Comparison of ENCODE assay signal across 11 mouse cellular contexts in the genomic region with DNA sequence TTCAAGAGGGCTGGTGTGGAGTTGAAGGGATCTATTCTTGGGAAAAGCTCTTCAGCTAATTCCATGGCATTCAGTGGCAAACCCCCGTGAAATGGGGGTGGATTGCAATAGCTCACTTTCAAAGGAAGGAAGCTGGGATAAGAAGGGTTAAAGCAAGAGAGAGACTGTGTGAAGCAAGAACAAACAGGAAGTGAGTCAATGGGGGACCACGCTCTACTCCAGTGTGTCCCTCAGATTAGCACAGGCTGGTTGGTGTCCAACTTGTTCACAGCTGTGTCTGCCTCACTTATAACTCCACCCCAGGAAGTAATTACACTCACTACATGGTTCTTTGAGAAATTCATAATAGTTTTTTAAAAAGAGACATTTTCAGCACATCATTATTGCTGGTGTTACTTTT. TPM values are rescaled to one million over a fixed set of nuclear protein-coding genes. Genes with fewer than 3 reads are reported as not detected.
DNase-seq lines count a peak whose midpoint lies in the region; ATAC-seq lines count a peak whose summit lies in the region.
"Had no signal": no experiment of that assay in that cellular context is flagged by ENCODE, and none has a peak within 500 bp of the region (broad histone marks: within the 10 kb centered on the region; RNA-seq: fewer than 3 reads in every experiment).

No protein-coding gene starts in this region.

- H3K4me1 ChIP-seq in heart, embryonic 10.5 days, result no peaks in the 10 kb centered on the region
- H3K4me1 ChIP-seq in midbrain, embryonic 11.5 days (ENCODE audit: control insufficient read depth, insufficient read depth, low read length), result no peaks in the 10 kb centered on the region

- peak; percentile 39 for DNase-seq in gastrocnemius, postnatal 14 days
- DNase-seq in gastrocnemius, postnatal 36 days, result no peak
- peak; percentile 69 for DNase-seq in 3T3-L1 (ENCODE audit: low read depth, low spot score)
- no peak for DNase-seq in heart, embryonic 10.5 days (ENCODE audit: low spot score)
- DNase-seq in cerebellum, adult 9-10 months, result no peak
- DNase-seq in midbrain, embryonic 11.5 days (ENCODE audit: low spot score, missing footprints), result no peak
- DNase-seq in layer of hippocampus, postnatal 36 days, result no peak
- DNase-seq: layer of hippocampus, adult 9-11 months had no signal

- H3K9ac ChIP-seq in midbrain, embryonic 11.5 days (ENCODE audit: low read length), result no peak overlapping the region

- WGBS in heart, embryonic 10.5 days, result 51% methylated on average over 2 of the region's 2 CpGs
- WGBS in midbrain, embryonic 11.5 days, result 34% methylated on average over 2 of the region's 2 CpGs

- intact Hi-C loops in gastrocnemius, postnatal 14 days (cut with DNase I; ENCODE audit: low total_unique reads), result no loop called here
- intact Hi-C loops in gastrocnemius, postnatal 36 days (cut with DNase I), result no loop called here

- peak; percentile 81 for ATAC-seq in megakaryocyte, adult 5-6 weeks (ENCODE audit: poor library complexity, severe bottlenecking)
- no peak for ATAC-seq in midbrain, embryonic 11.5 days (ENCODE audit: low FRiP score)

- 0 out of 2 replicates have a peak, but pooled peaks cover 4% of the 10 kb centered on the region for H3K9me3 ChIP-seq in heart, embryonic 10.5 days
- no peaks in the 10 kb centered on the region for H3K9me3 ChIP-seq in midbrain, embryonic 11.5 days (ENCODE audit: control insufficient read depth, low read length)

- no peaks in the 10 kb centered on the region for H3K27me3 ChIP-seq in heart, embryonic 10.5 days (ENCODE audit: insufficient read depth, poor library complexity, severe bottlenecking)
- H3K27me3 ChIP-seq in midbrain, embryonic 11.5 days (ENCODE audit: control insufficient read depth, insufficient read depth, low read length), result no peaks in the 10 kb centered on the region

- 0 out of 2 replicates have a peak overlapping the region, but pooled peaks have one; percentile 16 for H3K27ac ChIP-seq in heart, embryonic 10.5 days
- no peak overlapping the region for H3K27ac ChIP-seq in midbrain, embryonic 11.5 days (ENCODE audit: low read depth, low read length)

- no peaks in the 10 kb centered on the region for H3K36me3 ChIP-seq in heart, embryonic 10.5 days
- no peaks in the 10 kb centered on the region for H3K36me3 ChIP-seq in midbrain, embryonic 11.5 days (ENCODE audit: control insufficient read depth, insufficient read depth, low read length)

- no peak overlapping the region for H3K4me2 ChIP-seq in midbrain, embryonic 11.5 days

- H3K4me3 ChIP-seq in heart, embryonic 10.5 days, result no peak overlapping the region
- no peak overlapping the region for H3K4me3 ChIP-seq in midbrain, embryonic 11.5 days (ENCODE audit: low read depth, low read length)

RNA-seq across cellular contexts. Expression of a gene that starts 19.8 kb away (rescaled TPM):
- total RNA-seq in gastrocnemius, postnatal 14 days (2021), result under 1 TPM in 1 of 2 experiments, not detected in 1; 0.10 TPM
- not detected for total RNA-seq in gastrocnemius, postnatal 36 days (2021)
- 0.14 and 0.23 TPM in 2 replicates for polyA plus RNA-seq in heart, embryonic 10.5 days (2016; fragmentation: Nextera tagmentation; extraction: Ambion mirVana)
- total RNA-seq in megakaryocyte, adult 5-6 weeks (2015), result not detected in 2 replicates
- not detected in 2 replicates for total RNA-seq in megakaryocyte, adult 5-6 weeks (2017)
- polyA plus RNA-seq in midbrain, embryonic 11.5 days (2014; fragmentation: Nextera tagmentation; extraction: Ambion mirVana), result 1.2 and 1.3 TPM in 2 replicates
- 10 to 100 TPM; 53.4 to 66.8 TPM for total RNA-seq in layer of hippocampus, postnatal 36 days (2021)
- total RNA-seq: gastrocnemius, adult 18-20 months; megakaryocyte-erythroid progenitor cell, adult 5-6 weeks had no signal

Comparison
In these comparisons a context has a peak if more than half of its experiments do, and no peak if none do; other contexts are left out.
1. DNase-seq: peak in gastrocnemius, postnatal 14 days (single experiment) and 3T3-L1 (single experiment); none in gastrocnemius, postnatal 36 days (0 of 2), heart, embryonic 10.5 days (single experiment), cerebellum, adult 9-10 months (single experiment), midbrain, embryonic 11.5 days (single experiment) and layer of hippocampus, postnatal 36 days (0 of 2).
2. RNA of a gene that starts 19.8 kb away (total RNA-seq): 53.4 to 66.8 TPM in layer of hippocampus, postnatal 36 days; 0.10 TPM in gastrocnemius, postnatal 14 days, not detected in gastrocnemius, postnatal 36 days and not detected in megakaryocyte, adult 5-6 weeks; every median in the first group is over 10 times any median in the second.